Mouse (Mus musculus) 3134 (cell line): ENCODE results near the gene 1700012B07Rik.

ENCODE experiments used
- DNase-seq: peaks from one replicate; pipeline ENCODE4 v3.0.0-alpha.2; 2011; ENCODE audit warnings: low spot score; ENCODE audit not compliant: insufficient read length; ENCODE audit errors: extremely low read depth

Gene 1700012B07Rik

GRCm38 (mm10) chr11:109758616-109759215, 69.1 kb downstream of the 1700012B07Rik start:
- DNase-seq, result no peak

- DNase-seq, result no peak
Measured at GRCm38 (mm10) chr11:109754105-109754602, 73.7 kb downstream of the 1700012B07Rik start.

GRCm38 (mm10) chr11:109751636-109752603, 75.9 kb downstream of the 1700012B07Rik start:
- DNase-seq, result no peak

- no peak for DNase-seq
Measured at GRCm38 (mm10) chr11:109745210-109745609, 82.6 kb downstream of the 1700012B07Rik start.

- DNase-seq, result no peak
Measured at GRCm38 (mm10) chr11:109737967-109738366, 89.9 kb downstream of the 1700012B07Rik start.
